Mouse (Mus musculus): ENCODE results near the gene Pknox2.

Pknox2 gene

DNA sequence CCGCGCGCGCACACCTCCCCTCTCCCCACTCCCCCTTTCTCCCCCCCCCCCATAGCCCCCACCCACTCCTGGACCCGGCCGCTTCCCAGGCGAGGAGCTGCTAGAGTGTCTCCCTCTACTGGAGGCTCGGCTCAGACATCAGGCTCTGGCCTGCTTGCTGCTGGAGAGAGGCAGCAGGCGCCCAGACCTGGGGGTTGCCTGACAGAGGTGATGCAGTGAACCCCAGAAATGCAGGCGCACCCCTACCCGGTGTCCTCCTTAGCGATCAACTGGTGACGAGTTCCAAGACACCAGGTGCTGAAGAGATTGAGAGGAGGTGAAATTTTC, at the start of gene Pknox2:
Gene Pknox2, minus strand, starts transcription at position 49 of the 327 bp plus-strand sequence.
- DNase-seq (ENCODE audit: low read depth in 1 of 2, low spot score in 2 of 2), result no peak

DNA sequence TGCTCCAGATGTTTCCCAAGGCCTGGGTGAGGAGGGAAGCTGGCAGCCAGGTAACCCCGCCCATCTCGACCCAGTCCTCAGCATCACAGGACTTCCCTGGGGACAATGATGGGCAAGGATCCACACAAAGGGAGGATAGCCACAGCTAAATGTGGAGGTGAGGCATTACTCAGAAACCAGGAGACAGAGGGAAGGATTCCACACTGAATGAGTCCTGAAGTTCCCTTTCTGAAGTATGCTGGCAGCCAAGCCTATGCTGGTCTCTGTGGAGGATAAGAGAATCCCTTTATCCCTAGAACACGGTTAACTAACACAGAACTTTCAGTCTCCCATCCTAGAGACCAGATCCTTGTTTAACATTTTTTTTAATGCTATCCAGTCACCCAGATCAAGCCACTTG, 40.8 kb upstream of the Pknox2 start:
- no peak for DNase-seq (ENCODE audit: low read depth in 1 of 2, low spot score in 2 of 2)

DNA sequence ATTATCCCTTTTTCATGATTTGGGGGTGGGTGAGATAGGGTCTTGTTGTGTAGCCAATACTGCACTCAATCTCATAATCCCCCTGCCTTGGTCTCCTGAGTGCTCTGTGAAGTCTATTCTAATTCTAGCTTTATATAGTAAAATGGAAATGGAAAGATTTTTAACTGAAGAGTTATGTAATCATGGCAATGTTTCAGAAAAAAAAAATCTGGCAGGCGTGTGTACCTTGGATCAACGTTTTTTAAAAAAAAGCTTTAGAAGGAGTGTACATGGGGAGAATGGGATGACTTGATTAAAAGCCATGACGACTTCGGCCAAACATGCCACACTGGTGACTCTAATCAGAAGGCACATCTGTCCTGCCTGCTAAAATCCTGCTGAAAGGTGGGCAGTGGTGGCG, 40.2 kb upstream of the Pknox2 start:
- no peak for DNase-seq (ENCODE audit: low read depth in 1 of 2, low spot score in 2 of 2)

DNA sequence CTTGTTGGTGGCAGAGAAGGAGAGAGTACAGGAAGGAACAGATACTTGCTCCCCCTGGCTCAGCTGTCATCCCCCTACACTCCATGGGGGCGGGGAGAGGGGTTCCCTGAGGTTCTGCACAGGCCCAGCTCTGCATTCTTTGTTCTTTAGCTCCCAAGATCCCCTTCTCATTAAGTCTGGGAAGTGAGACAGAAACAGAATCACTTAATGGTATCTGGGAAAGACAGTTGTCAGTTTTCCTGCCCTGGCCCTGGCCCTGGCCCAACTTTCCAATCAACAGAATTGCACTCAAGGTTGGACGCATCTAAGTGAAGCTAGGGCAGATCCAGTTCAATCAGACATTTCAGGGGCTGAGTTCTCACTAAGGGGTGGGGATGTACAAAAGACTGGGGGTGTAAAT, 36.0 kb upstream of the Pknox2 start:
- DNase-seq (ENCODE audit: low read depth in 1 of 2, low spot score in 2 of 2), result no peak

DNA sequence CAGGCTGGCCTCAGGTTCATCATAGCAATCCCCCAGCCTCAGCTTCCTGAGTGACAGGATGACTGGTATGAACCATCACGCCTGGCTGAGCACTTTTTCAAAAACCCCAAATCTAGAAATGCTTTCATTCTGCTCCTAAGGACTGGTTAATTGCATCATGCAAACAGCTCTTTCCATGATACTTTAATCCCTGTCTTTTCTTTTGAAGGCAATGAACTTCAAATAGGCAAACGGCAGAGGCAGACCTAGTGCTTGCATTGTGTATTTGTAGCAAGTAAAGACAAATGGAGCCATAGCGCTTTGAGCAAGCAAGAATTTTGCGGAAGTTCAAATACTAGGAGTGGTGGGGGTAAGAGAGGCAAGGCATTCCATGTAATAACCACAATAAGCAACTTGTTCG, 34.4 kb upstream of the Pknox2 start:
- DNase-seq (ENCODE audit: low read depth in 1 of 2, low spot score in 2 of 2), result no peak

DNA sequence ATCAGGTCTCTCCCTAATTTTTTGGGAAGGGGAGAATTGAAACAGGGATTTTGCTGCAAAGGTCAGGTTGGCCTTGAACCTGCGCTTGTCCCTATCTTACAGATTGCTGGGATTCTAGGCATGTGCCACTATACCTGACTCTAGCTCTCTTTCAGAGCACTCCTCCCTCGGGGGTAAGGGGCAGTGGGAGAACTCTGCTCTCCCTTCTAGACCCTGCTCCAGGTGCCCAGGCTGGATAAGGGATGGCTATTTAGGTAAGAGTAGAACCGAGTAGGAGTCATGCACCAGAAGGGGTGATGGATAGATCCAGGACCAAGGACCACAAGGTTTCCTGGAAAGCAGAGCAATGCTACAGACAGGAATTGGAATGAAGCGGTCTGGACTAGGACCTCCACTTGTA, 32.4 kb upstream of the Pknox2 start:
- DNase-seq (ENCODE audit: low read depth in 1 of 2, low spot score in 2 of 2), result no peak

DNA sequence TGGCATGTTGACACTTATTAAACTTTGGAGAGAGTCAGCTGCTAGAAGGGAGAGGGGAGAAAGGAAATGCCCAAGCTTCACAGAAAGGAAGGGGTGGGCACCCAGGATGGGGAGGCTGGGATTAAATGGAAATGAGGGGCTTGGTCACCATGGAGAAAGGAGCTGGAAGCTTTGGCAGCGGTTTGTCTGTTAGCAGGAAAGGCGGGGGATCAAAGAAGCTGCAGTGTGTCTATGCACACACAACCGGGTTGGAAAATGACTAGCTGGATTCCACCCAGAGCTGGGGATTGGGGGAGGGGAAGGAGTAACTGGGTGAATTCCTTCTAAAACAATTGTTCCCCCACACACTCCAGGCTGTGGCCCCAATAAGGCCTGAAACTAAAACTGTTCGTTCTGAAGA, 31.7 kb upstream of the Pknox2 start:
- no peak for DNase-seq (ENCODE audit: low read depth in 1 of 2, low spot score in 2 of 2)

DNA sequence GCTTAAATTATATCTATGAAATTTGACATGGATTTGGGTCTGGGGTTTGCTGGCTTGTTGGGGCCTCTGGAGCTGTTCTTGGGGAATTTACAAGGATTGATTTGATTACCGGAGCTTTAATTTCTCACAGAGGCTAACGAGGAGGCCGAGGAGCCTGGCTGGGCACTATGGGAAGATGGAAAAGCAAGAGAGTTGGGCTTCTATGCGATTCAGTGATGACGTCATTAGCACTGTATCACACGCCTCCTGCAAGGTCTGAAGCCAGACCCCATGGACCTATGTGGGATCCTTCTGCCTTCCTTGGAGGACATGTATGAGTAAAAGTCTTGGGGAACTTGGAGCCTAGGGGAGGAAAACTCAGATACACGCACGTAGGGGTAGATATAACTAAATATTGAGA, 30.3 kb upstream of the Pknox2 start:
- no peak for DNase-seq (ENCODE audit: low read depth in 1 of 2, low spot score in 2 of 2)

DNA sequence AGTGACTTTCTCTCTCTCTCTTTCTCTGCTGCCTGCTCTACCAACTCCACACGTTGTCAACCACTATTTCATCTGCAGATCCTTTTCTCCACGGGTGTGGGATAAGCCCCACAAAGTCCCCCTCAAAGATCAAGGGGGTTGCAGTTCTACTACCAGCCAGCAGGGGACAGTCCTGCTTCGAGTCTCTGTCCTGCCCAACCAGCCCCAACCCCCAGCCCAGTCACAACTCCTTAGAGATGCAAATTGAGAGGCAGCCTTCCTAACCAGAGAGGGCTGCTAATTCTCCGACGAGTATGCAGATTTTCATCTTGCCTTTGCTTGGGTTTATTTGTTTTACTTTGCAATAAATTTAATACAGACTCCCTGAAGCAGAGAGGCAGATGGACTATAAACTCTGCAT, 29.9 kb upstream of the Pknox2 start:
- no peak for DNase-seq (ENCODE audit: low read depth in 1 of 2, low spot score in 2 of 2)

DNA sequence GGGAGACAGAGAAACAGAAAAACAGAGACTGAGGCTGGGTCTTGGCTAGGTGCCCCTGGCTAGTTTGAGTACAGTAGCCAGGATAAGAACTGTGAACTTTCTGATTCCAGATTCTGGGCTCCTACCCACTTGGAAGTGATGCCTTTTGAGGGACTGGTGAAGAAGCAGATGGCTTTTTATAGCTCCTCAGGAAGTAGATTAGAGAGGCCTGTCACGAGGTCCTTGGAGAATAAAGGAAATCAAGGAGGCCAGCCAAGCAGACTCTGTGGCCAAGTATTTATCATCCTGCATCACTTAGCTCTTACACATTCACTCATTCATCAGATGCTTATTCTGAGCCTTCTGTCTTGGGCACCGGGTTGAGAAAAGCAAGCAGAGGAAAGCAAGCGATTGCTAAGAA, 28.8 kb upstream of the Pknox2 start:
- DNase-seq (ENCODE audit: low read depth in 1 of 2, low spot score in 2 of 2), result no peak

DNA sequence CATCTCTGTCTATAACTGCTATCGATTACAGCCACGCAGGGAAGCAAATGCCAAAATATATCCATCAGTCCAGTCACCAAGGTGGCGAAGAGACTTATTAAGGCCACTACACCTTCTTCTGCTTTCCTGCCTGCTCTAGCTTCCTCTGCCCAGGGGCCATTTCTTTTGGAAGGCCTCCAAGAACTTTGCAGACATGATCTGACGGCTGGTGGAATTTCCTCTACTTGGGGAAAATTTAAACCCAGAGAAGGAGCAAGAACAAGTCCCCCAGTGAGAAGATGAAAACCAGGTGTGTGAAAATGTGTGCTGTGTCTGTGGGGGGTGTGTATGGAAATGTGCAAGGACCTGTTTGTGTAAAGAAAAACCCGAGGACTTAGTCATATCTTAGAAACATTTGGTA, 26.2 kb upstream of the Pknox2 start:
- no peak for DNase-seq (ENCODE audit: low read depth in 1 of 2, low spot score in 2 of 2)

DNA sequence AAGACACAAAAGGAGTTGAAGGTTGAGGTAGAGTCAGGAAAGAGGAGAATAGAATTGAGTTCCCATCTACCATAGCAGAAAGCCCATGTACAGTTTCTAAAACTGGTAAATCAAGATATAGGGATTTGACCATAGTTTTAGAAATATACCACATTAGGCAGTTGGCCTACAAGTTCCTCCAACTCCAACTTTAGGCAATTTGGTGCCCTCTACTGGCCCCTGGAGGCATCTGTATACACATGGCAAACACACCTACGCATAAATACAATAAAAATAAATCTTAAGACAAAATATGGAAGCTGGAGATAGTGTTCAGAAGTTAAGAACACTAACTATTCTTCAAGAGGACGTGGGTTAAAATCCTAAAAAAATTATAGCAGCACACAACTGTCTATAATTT, 19.7 kb upstream of the Pknox2 start:
- DNase-seq (ENCODE audit: low read depth in 1 of 2, low spot score in 2 of 2), result no peak

DNA sequence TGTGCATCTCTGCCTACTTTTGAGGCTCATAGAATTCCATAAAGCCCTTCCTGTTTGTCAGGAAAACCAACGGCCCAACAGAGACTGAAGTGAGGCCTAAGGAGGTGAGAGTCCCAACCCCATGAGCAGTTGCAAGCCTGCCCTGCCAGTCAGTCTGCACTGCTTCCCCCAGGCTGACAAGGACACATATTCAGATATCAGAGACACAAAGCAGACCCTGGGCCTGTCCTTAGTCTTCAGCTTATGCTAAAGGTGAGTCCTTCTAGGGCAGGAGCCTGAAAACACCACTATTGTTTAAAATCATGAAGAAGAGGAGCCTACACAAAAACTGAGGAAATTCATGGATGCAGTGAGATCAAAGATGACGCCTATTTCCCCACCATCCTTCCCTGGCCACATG, 13.5 kb upstream of the Pknox2 start:
- DNase-seq (ENCODE audit: low read depth in 1 of 2, low spot score in 2 of 2), result no peak

DNA sequence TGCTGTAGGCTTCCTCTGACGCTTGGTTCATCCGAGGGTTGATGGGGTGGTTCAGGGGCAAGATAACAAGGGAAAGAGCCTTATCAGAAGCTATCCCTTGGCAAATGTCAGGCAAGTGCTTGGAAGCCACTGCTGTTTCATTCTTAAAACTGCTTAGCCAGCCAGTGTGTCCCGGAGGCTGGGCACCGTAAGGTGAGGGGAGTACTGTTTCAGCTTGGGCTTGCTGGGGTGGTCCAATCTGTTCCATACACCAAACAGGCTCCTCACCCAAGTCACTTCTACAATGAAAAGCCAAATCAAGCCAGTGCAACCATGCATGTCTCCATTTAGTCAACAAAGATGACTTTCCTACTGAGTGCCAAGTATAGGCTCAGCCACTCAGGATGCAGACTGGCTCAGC, 679 bp upstream of the Pknox2 start:
- DNase-seq (ENCODE audit: low read depth in 1 of 2, low spot score in 2 of 2), result no peak

DNA sequence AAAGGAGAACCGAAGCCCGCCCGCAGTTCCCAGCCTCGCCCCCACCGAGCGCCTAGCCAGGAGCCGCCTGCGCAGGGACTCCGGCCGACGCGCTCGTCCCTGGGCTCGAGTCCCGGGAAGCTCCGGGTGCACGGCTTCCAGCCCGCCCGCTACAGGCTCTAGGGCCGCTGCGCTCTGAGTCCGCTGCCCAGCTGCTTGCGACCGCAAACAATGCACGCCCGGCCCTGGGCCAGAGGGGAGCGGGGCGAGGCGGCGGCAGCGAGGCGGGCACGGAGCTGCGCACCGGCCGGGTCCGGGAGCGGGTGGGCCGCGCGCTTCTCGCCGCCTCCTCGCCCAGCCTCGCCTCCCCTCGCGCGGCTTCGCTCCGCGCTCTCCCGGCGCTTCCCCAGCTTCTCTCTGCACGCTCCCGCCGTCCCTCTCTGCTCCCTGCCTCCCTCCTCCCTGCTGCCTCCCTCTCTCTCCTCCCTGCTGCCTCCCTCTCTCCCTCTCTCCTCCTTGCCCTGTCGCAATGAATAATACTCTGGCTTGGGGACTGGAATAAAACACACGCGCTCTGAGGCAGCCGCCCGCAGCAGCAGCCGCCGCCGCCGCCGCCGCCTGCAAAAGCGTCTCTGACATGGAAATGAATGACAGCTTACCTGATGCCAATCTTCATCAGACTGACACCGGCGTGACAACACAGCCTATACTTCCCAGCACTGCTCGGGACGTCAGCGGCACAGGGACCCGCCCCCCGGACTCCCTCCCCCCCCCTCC, 426 bp downstream of the Pknox2 start:
- no peak for DNase-seq (ENCODE audit: low read depth in 1 of 2, low spot score in 2 of 2)

DNA sequence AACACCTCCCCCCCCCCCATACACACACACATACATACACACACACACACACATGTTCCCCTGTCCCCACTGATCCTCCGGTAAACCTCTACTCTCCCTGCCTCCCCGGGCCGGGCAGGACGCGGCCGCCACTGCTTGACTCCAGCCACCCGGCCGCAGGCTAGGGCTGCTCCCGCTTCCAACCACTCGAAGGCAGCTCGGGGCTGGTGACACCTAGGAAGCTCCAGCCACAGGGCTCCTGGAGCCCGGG, 929 bp downstream of the Pknox2 start:
- DNase-seq (ENCODE audit: low read depth in 1 of 2, low spot score in 2 of 2), result no peak

DNA sequence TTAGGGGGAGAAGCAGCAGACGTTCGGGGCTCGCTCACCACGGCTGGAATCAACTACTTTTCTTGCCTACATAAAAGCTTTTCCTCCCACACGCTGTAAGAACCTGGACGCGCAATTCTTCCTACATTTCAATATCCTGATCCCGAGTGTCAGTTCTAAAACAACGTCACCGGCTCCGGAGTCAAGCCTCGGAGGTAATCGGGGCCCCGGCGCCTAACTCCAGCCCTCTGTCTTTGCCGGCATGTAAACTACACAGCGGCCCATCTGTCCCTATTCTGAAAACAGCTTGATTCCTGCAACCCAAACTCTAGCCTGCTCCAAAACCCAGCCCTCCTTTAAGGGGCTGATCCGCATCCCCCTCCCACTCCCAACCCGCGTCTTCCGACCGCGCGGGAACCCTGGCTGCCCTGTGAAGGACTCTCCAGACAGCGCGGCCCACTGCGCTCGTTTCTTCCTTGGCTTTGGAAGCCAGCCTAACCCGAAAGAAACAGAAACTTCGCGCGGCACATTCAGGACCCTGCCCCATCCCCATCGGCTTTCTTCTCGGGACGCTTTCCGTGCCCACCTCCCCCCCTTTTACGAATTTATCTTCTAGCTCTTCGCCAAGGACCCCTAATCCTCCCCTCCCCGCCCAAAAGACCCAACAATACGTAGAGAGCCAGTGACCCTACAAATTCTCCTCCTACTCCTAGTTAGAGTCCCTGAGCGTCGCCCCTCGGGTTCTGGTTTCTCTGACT, 1.4 kb downstream of the Pknox2 start:
- DNase-seq (ENCODE audit: low read depth in 1 of 2, low spot score in 2 of 2), result no peak

DNA sequence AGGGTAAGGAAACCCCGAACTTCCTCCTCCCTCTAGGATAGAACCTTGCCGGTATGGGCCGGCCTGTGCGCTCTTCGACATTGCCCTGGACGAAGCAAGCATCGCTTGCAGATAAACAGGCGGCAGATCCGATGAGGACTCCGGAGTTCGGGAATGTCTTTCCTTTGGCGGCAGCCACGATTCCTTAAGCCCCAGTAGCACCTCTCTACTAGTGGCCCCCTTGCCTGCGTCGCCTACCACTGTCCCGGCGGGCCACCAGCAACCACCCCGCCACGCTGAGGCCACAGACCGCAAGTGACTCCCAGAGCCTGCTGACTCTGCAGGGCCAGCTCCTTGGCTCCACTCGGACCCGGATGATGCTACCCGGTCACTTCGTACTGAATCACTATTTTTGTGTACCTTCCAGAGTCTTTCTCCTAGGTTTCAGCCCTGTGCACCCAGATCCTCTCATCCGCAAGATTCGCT, 2.0 kb downstream of the Pknox2 start:
- DNase-seq (ENCODE audit: low read depth in 1 of 2, low spot score in 2 of 2), result no peak

DNA sequence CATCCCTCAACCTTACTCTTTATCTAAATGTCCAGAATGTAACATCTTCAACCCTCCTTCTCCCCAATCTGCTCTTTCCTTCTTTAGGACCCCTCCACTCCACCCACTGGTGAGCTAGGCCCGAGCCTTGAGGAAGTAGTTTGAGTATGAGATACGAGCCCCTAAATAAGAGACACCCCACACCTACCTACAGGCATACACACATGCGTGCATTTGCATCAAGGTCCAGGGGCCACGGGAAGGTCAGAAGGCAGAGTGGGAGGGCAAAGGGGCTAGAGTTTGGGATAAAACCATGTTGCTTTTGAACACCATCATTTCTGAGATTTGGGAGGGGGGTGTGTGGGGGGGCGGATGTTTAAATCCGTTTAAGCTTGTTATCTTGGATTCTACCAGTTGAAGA, 2.5 kb downstream of the Pknox2 start:
- no peak for DNase-seq (ENCODE audit: low read depth in 1 of 2, low spot score in 2 of 2)

DNA sequence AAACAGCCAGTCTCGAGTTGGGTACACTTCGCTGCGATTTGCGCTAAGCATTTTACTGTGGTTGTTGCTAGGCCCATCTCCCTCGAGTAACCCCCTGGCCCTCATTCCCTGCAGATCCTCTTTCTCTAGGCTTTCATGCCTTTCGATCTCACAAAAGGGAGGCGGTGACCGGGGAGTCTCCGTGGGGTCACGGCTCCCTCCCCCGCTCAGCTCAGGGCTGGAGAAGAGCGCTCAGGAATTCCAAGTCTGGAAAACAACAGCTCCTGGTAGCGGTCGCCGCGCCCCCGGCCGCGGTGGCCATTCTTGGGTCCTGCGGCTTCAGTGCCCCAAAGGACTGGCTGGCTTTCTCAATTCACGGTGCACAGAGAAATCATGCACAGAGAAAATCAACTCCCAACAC, 3.0 kb downstream of the Pknox2 start:
- DNase-seq (ENCODE audit: low read depth in 1 of 2, low spot score in 2 of 2), result no peak

DNA sequence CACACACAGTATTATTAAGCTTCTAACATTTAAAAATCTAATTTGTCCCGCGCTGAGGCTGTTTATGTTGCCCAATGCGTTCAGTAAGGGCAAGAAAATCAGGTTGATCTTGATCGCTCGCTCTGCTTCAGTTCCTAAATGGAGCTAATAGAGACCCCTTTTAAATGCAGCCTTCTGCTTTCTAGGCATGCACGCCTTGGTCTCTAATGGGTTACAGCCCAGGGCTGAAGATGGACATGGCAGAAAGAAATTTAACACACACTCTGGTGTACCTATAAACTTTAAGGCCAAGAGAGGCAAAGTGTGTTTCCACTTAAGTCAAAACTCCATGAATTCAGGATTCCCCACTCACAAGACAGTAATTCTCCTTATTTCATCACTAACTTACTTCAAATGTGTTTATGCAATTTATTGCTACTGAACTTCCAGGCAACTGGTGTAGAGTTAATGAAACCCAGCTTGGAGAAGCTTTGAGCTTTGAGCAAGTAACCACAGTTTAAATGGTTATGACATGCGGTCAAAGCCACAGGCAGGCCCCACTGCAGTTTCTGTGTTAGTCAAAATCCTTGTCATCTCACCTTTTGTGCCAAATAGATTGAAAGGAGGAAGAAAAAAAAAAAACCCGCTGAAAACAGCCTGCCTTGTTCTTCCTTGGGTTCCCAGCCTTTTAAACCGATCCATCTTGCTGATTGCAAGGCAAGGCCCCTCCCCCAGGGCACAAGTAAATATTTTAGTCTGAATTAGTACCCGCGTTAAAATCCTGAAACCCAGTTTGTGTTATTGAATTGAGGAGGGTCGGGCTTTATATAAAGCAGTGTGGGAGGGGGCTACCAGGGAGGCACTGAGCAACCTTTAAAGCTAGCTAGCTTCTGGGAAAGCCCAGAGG, 3.9 kb downstream of the Pknox2 start:
- DNase-seq (ENCODE audit: low read depth in 1 of 2, low spot score in 2 of 2), result no peak

DNA sequence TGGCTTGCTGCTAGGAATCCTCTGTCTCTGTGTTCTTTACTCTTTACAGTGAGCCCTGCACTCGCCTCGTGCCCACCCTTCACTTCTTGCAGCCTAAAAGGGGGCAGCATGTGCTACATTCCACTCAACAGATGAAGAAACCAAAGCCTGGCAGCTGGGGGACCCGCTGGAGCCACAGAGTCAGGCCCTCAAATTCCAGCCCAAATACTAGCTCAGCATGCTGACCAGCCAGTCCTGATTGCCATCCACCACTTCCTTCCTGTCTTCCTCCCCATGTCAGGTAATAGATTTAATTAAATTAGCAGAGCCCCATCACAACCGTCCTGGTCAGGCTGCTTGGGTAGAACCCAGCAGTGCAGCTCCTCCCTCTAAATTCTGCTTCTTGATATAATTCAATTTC, 5.1 kb downstream of the Pknox2 start:
- no peak for DNase-seq (ENCODE audit: low read depth in 1 of 2, low spot score in 2 of 2)
